In the genomic region with DNA sequence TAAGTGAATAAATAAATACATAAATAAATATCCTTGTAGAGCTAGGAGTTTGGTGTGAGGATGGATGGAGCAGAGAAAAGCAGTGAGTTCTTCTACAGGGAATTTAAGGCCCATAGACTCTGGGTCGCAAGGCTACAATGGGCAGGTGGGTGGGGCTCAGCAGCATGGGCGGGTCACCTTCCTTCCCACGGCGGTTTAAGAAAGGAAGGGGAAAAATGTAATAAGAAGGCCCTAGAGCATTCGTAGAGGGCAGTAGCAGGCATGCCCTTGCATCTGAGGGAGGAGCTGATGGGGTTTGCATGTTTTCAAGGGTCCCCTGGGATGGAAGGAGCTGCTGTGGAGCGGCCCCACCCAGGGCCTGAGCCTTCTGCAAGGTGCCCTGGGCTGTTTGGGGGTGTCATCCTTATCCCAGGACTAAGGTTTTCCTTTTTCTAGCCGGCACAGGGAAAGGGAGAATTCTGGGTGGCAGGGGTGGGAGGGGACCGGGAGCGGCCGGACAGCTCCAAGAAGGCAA, we compare ENCODE assay signal across 12 mouse cellular contexts. TPM values are rescaled to one million over a fixed set of nuclear protein-coding genes. Genes with fewer than 3 reads are reported as not detected.
DNase-seq lines count a peak whose midpoint lies in the region; ATAC-seq and TF ChIP-seq lines count a peak whose summit lies in the region.
"Had no signal": no experiment of that assay in that cellular context is flagged by ENCODE, and none has a peak within 500 bp of the region (broad histone marks: within the 10 kb centered on the region; RNA-seq: fewer than 3 reads in every experiment).

No protein-coding gene starts in this region.

- in situ Hi-C loops in ES-E14 (cut with MboI; ENCODE audit: low sequenced_read_pairs in 2 of 2, unreplicated experiment in 2 of 2): no loop called here

- peaks cover 77% of the 10 kb centered on the region for H3K27me3 ChIP-seq in heart, embryonic 13.5 days (replicated peaks)
- H3K27me3 ChIP-seq in heart, embryonic 16.5 days (ENCODE audit: control insufficient read depth, insufficient read depth, low read length): peaks cover 44% of the 10 kb centered on the region
- H3K27me3 ChIP-seq in midbrain, embryonic 12.5 days: peaks cover 27% of the 10 kb centered on the region

- H3K27ac ChIP-seq in heart, embryonic 13.5 days (replicated peaks): no peak overlapping the region
- H3K27ac ChIP-seq in ES-E14 (ENCODE audit: insufficient read depth, low read depth, low read length, poor library complexity, severe bottlenecking): no peak overlapping the region
- no peak overlapping the region for H3K27ac ChIP-seq in heart, embryonic 16.5 days (ENCODE audit: low read length)
- peak overlapping the region; percentile 40; the same call in 1 of the 2 replicates for H3K27ac ChIP-seq in midbrain, embryonic 12.5 days (replicated peaks)
- H3K27ac ChIP-seq: liver, embryonic 14.5 days had no signal

- peaks cover 18% of the 10 kb centered on the region for H3K4me1 ChIP-seq in heart, embryonic 13.5 days
- peaks cover 1 to 13% of the 10 kb centered on the region in 2 experiments; a peak in 2 of 4 replicates for H3K4me1 ChIP-seq in ES-E14 (ENCODE audit: control insufficient read depth in 2 of 2, insufficient read depth in 2 of 2, low read length in 2 of 2, poor library complexity in 1 of 2)
- peaks cover 3% of the 10 kb centered on the region; the same call in 1 of the 2 replicates for H3K4me1 ChIP-seq in heart, embryonic 16.5 days (ENCODE audit: control insufficient read depth, insufficient read depth, low read length)
- peaks cover 43% of the 10 kb centered on the region for H3K4me1 ChIP-seq in midbrain, embryonic 12.5 days

- no peak for ATAC-seq in heart, embryonic 13.5 days (ENCODE audit: extremely low read depth, insufficient number of reproducible peaks, low FRiP score, low TSS enrichment)
- no peak for ATAC-seq in heart, embryonic 16.5 days (replicated peaks; ENCODE audit: extremely low read depth, insufficient read depth, low FRiP score)
- ATAC-seq in midbrain, embryonic 12.5 days (ENCODE audit: low FRiP score, low read depth): no peak
- ATAC-seq: CD4-positive, CD25-positive, alpha-beta regulatory T cell, adult 4 months had no signal

- peak overlapping the region; percentile 81 for H3K4me2 ChIP-seq in heart, embryonic 13.5 days
- peak overlapping the region; percentile 3; the same call in 1 of the 2 replicates for H3K4me2 ChIP-seq in heart, embryonic 16.5 days (ENCODE audit: low read depth, low read length)
- peak overlapping the region; percentile 74 for H3K4me2 ChIP-seq in midbrain, embryonic 12.5 days (replicated peaks)

- peak overlapping the region; percentile 51; the same call in 1 of the 2 replicates for H3K4me3 ChIP-seq in heart, embryonic 13.5 days
- peak overlapping the region; percentile 32 to 33; a peak in 2 of 4 replicates for H3K4me3 ChIP-seq in ES-E14 (ENCODE audit: insufficient read depth in 1 of 2, low read depth in 1 of 2, low read length in 2 of 2, poor library complexity in 1 of 2, severe bottlenecking in 1 of 2)
- no peak overlapping the region for H3K4me3 ChIP-seq in heart, embryonic 16.5 days (ENCODE audit: low read length)
- H3K4me3 ChIP-seq in midbrain, embryonic 12.5 days: peak overlapping the region; percentile 48

- WGBS in heart, embryonic 13.5 days: 5% methylated on average over 10 of the region's 10 CpGs
- 14% methylated on average over 10 of the region's 10 CpGs for WGBS in heart, embryonic 16.5 days
- WGBS in midbrain, embryonic 12.5 days: 9% methylated on average over 10 of the region's 10 CpGs

- no peak for DNase-seq in heart, adult 9 months (ENCODE audit: low spot score in 2 of 2)
- no peak for DNase-seq in ES-E14 (ENCODE audit: low read depth, low spot score)
- no peak for DNase-seq in right cerebral cortex, postnatal 25 days
- no peak for DNase-seq in layer of hippocampus, adult 11-12 months (ENCODE audit: low spot score)
- DNase-seq in right cerebral cortex, postnatal 36 days (ENCODE audit: low spot score in 2 of 2): no peak
- DNase-seq: gastrocnemius, postnatal 25 days had no signal

- H3K9me3 ChIP-seq in heart, embryonic 13.5 days: no peaks in the 10 kb centered on the region
- H3K9me3 ChIP-seq in ES-E14 (ENCODE audit: control insufficient read depth, insufficient read depth, low read depth, low read length): no peaks in the 10 kb centered on the region
- no peaks in the 10 kb centered on the region for H3K9me3 ChIP-seq in heart, embryonic 16.5 days (replicated peaks; ENCODE audit: control insufficient read depth, low read length)
- no peaks in the 10 kb centered on the region for H3K9me3 ChIP-seq in midbrain, embryonic 12.5 days

- 0 out of 2 replicates have a peak overlapping the region, but pooled peaks have one; percentile 74 for H3K9ac ChIP-seq in heart, embryonic 13.5 days
- no peak overlapping the region for H3K9ac ChIP-seq in ES-E14 (ENCODE audit: insufficient read depth, low read depth, low read length, poor library complexity, severe bottlenecking)
- no peak overlapping the region for H3K9ac ChIP-seq in heart, embryonic 16.5 days (ENCODE audit: low read length)
- no peak overlapping the region; the same call in 1 of the 2 replicates for H3K9ac ChIP-seq in midbrain, embryonic 12.5 days (replicated peaks)
- H3K9ac ChIP-seq: liver, embryonic 14.5 days had no signal

- H3K36me3 ChIP-seq in heart, embryonic 13.5 days: no peaks in the 10 kb centered on the region
- H3K36me3 ChIP-seq in ES-E14 (ENCODE audit: control insufficient read depth, insufficient read depth, low read length, poor library complexity, severe bottlenecking): no peaks in the 10 kb centered on the region
- H3K36me3 ChIP-seq in heart, embryonic 16.5 days (ENCODE audit: control insufficient read depth, insufficient read depth): no peaks in the 10 kb centered on the region
- H3K36me3 ChIP-seq in midbrain, embryonic 12.5 days: no peaks in the 10 kb centered on the region

TF ChIP-seq in ES-E14, 5 proteins besides CTCF, POLR2A, EP300 and RAD21:
- TF ChIP-seq HCFC1 (IDR thresholded peaks at IDR 0.05; ENCODE audit: borderline replicate concordance, insufficient read depth, low read length) (no peak), ZC3H11A (IDR thresholded peaks at IDR 0.05; ENCODE audit: borderline replicate concordance, low read depth, low read length) (no peak), MAFK (IDR thresholded peaks at IDR 0.05; ENCODE audit: insufficient read depth, low read depth, low read length) (no peak), CHD2 (IDR thresholded peaks at IDR 0.05; ENCODE audit: low read depth, low read length) (no peak), ZNF384 (IDR thresholded peaks at IDR 0.05; ENCODE audit: low read depth, low read length) (no peak)

RNA-seq across cellular contexts. Expression of gene Nhlh1, which starts 4.5 kb away (rescaled TPM):
- polyA plus RNA-seq in heart, embryonic 13.5 days (2015; fragmentation: Nextera tagmentation; extraction: Ambion mirVana): not detected in 2 replicates
- total RNA-seq in ES-E14 (2012; rRNA removed): not detected in 2 replicates
- polyA plus RNA-seq in heart, embryonic 16.5 days (2015; fragmentation: Nextera tagmentation; extraction: Ambion mirVana): not detected in 2 replicates
- polyA plus RNA-seq in midbrain, embryonic 12.5 days (2016; fragmentation: Nextera tagmentation; extraction: Ambion mirVana): 11.1 and 11.5 TPM in 2 replicates
- total RNA-seq: gastrocnemius, postnatal 25 days; monocyte, adult 5-6 weeks had no signal
- polyA plus RNA-seq: CD4-positive, CD25-positive, alpha-beta regulatory T cell, adult 4 months; liver, embryonic 14.5 days had no signal

RNA-seq across cellular contexts. Expression of gene Vangl2, which starts 24.6 kb away (rescaled TPM):
- polyA plus RNA-seq in heart, embryonic 13.5 days (2015; fragmentation: Nextera tagmentation; extraction: Ambion mirVana): 8.9 and 9.3 TPM in 2 replicates
- 25.3 and 46.0 TPM in 2 replicates for total RNA-seq in ES-E14 (2012; rRNA removed)
- polyA plus RNA-seq in heart, embryonic 16.5 days (2015; fragmentation: Nextera tagmentation; extraction: Ambion mirVana): 7.3 and 7.5 TPM in 2 replicates
- 56.9 and 60.9 TPM in 2 replicates for polyA plus RNA-seq in midbrain, embryonic 12.5 days (2016; fragmentation: Nextera tagmentation; extraction: Ambion mirVana)

RNA-seq across cellular contexts. Expression of gene Copa, which starts 29.5 kb away (rescaled TPM):
- 162 and 163 TPM in 2 replicates for polyA plus RNA-seq in heart, embryonic 13.5 days (2015; fragmentation: Nextera tagmentation; extraction: Ambion mirVana)
- total RNA-seq in ES-E14 (2012; rRNA removed): 64.7 and 91.5 TPM in 2 replicates
- 170 and 179 TPM in 2 replicates for polyA plus RNA-seq in heart, embryonic 16.5 days (2015; fragmentation: Nextera tagmentation; extraction: Ambion mirVana)
- 219 and 220 TPM in 2 replicates for polyA plus RNA-seq in midbrain, embryonic 12.5 days (2016; fragmentation: Nextera tagmentation; extraction: Ambion mirVana)

RNA-seq across cellular contexts. Expression of gene Ncstn, which starts 29.8 kb away (rescaled TPM):
- 115 TPM in 2 replicates for polyA plus RNA-seq in heart, embryonic 13.5 days (2015; fragmentation: Nextera tagmentation; extraction: Ambion mirVana)
- 40.5 and 59.6 TPM in 2 replicates for total RNA-seq in ES-E14 (2012; rRNA removed)
- polyA plus RNA-seq in heart, embryonic 16.5 days (2015; fragmentation: Nextera tagmentation; extraction: Ambion mirVana): 106 and 109 TPM in 2 replicates
- polyA plus RNA-seq in midbrain, embryonic 12.5 days (2016; fragmentation: Nextera tagmentation; extraction: Ambion mirVana): 123 and 128 TPM in 2 replicates

Comparison
In these comparisons a context has a peak if more than half of its experiments do, and no peak if none do; other contexts are left out.
1. H3K4me2 ChIP-seq: peak in every context shown above with its lines; median percentile 81 in heart, embryonic 13.5 days; 74 in midbrain, embryonic 12.5 days; 3 in heart, embryonic 16.5 days.
2. RNA of gene Nhlh1, which starts 4.5 kb away (polyA plus RNA-seq): 11.1 to 11.5 TPM in midbrain, embryonic 12.5 days; not detected in heart, embryonic 13.5 days and not detected in heart, embryonic 16.5 days; every median in the first group is over 10 times any median in the second.